Comparison of ENCODE assay signal across 13 mouse cellular contexts in genomic region chr9:101861596-101862471, GRCm38 (mm10). TPM values are rescaled to one million over a fixed set of nuclear protein-coding genes. Genes with fewer than 3 reads are reported as not detected.
A peak's percentile ranks its signal among the peaks of the same experiment; 100 is the strongest.
DNase-seq lines count a peak whose midpoint lies in the region; ATAC-seq lines count a peak whose summit lies in the region.
"Had no signal": no experiment of that assay in that cellular context is flagged by ENCODE, and none has a peak within 500 bp of the region (broad histone marks: within the 10 kb centered on the region; RNA-seq: fewer than 3 reads in every experiment).

Gene 9630041A04Rik, plus strand, starts transcription at chr9:101861841.

- DNase-seq in heart, adult 8-10 months (ENCODE audit: low spot score), result no peak
- peak; percentile 16 for DNase-seq in MN1 (ENCODE audit: low spot score)
- peak; percentile 8 to 16 for DNase-seq in kidney, postnatal 4 days
- DNase-seq in gastrocnemius, postnatal 36 days, result no peak
- DNase-seq in limb, embryonic 10.5 days (ENCODE audit: low spot score), result no peak
- DNase-seq: liver, postnatal 0 days; thymus, postnatal 25 days had no signal

- no peaks in the 10 kb centered on the region for H3K36me3 ChIP-seq in heart, embryonic 15.5 days
- H3K36me3 ChIP-seq in forebrain, embryonic 12.5 days (replicated peaks), result no peaks in the 10 kb centered on the region
- no peaks in the 10 kb centered on the region for H3K36me3 ChIP-seq in limb, embryonic 10.5 days
- H3K36me3 ChIP-seq: heart, embryonic 10.5 days had no signal

- ATAC-seq in heart, embryonic 15.5 days (replicated peaks; ENCODE audit: insufficient number of reproducible peaks, insufficient read depth, low FRiP score, low read depth), result no peak
- 0 out of 2 replicates have a peak, but pooled peaks have one; percentile 39 for ATAC-seq in forebrain, embryonic 12.5 days (ENCODE audit: low FRiP score)
- ATAC-seq in monocyte, adult 5-6 weeks (replicated peaks; ENCODE audit: insufficient number of reproducible peaks, low FRiP score, low TSS enrichment, poor library complexity, severe bottlenecking), result no peak
- ATAC-seq: liver, postnatal 0 days had no signal

- H3K4me1 ChIP-seq in heart, embryonic 15.5 days (replicated peaks), result peaks cover 5% of the 10 kb centered on the region
- H3K4me1 ChIP-seq in forebrain, embryonic 12.5 days, result peaks cover 19% of the 10 kb centered on the region
- H3K4me1 ChIP-seq in limb, embryonic 10.5 days, result no peaks in the 10 kb centered on the region

- no peak within 1 kb of the TSS for H3K27ac ChIP-seq in heart, embryonic 15.5 days
- H3K27ac ChIP-seq in forebrain, embryonic 12.5 days, result peak within 1 kb of the TSS; percentile 21; the same call in 1 of the 2 replicates
- H3K27ac ChIP-seq in limb, embryonic 10.5 days, result no peak within 1 kb of the TSS
- H3K27ac ChIP-seq: heart, embryonic 10.5 days had no signal

- H3K9ac ChIP-seq in heart, embryonic 15.5 days, result no peak within 1 kb of the TSS
- no peak within 1 kb of the TSS for H3K9ac ChIP-seq in forebrain, embryonic 12.5 days
- H3K9ac ChIP-seq: liver, postnatal 0 days had no signal

- no peaks in the 10 kb centered on the region for H3K9me3 ChIP-seq in heart, embryonic 15.5 days (replicated peaks)
- no peaks in the 10 kb centered on the region for H3K9me3 ChIP-seq in forebrain, embryonic 12.5 days
- H3K9me3 ChIP-seq in limb, embryonic 10.5 days (replicated peaks), result no peaks in the 10 kb centered on the region
- H3K9me3 ChIP-seq: heart, embryonic 10.5 days had no signal

- no peak within 1 kb of the TSS for H3K4me3 ChIP-seq in heart, embryonic 15.5 days
- H3K4me3 ChIP-seq in forebrain, embryonic 12.5 days (replicated peaks), result no peak within 1 kb of the TSS
- H3K4me3 ChIP-seq in limb, embryonic 10.5 days, result no peak within 1 kb of the TSS
- H3K4me3 ChIP-seq: erythroblast, embryonic 14.5 days; heart, embryonic 10.5 days had no signal

- WGBS in heart, embryonic 15.5 days, result 67% methylated on average over 15 of the region's 15 CpGs
- 78% methylated on average over 15 of the region's 15 CpGs for WGBS in forebrain, embryonic 12.5 days
- WGBS in limb, embryonic 10.5 days, result 90% methylated on average over 15 of the region's 15 CpGs

- intact Hi-C loops in gastrocnemius, postnatal 36 days (cut with DNase I), result no loop called here

- peak within 1 kb of the TSS; percentile 30 for H3K4me2 ChIP-seq in heart, embryonic 15.5 days
- 0 out of 2 replicates have a peak within 1 kb of the TSS, but pooled peaks have one; percentile 10 for H3K4me2 ChIP-seq in forebrain, embryonic 12.5 days

- no peaks in the 10 kb centered on the region for H3K27me3 ChIP-seq in heart, embryonic 15.5 days
- H3K27me3 ChIP-seq in forebrain, embryonic 12.5 days, result no peaks in the 10 kb centered on the region
- 0 out of 2 replicates have a peak, but pooled peaks cover 4% of the 10 kb centered on the region for H3K27me3 ChIP-seq in limb, embryonic 10.5 days (ENCODE audit: low read depth, poor library complexity, severe bottlenecking)

RNA-seq across cellular contexts. Expression of gene 9630041A04Rik, which starts in this region (rescaled TPM):
- polyA plus RNA-seq in heart, embryonic 15.5 days (2015; fragmentation: Nextera tagmentation; extraction: Ambion mirVana), result not detected in 2 replicates
- not detected for total RNA-seq in heart, adult 8-10 months (2022)
- polyA plus RNA-seq in forebrain, embryonic 12.5 days (2016; fragmentation: Nextera tagmentation; extraction: Ambion mirVana), result 0.20 TPM in 1 of 2 replicates, not detected in the other
- not detected in 3 replicates for total RNA-seq in monocyte, adult 5-6 weeks (2017)
- not detected for total RNA-seq in gastrocnemius, postnatal 36 days (2021)
- not detected in 2 replicates for polyA plus RNA-seq in limb, embryonic 10.5 days (2016; fragmentation: Nextera tagmentation; extraction: Ambion mirVana)
- polyA plus RNA-seq: erythroblast, embryonic 14.5 days; heart, embryonic 10.5 days; liver, postnatal 0 days; neural tube, embryonic 11.5 days had no signal

Comparison
In these comparisons a context has a peak if more than half of its experiments do, and no peak if none do; other contexts are left out.
1. Peak in ATAC-seq, H3K27ac ChIP-seq and H3K4me2 ChIP-seq in forebrain, embryonic 12.5 days; RNA of the gene not detected or under 1 TPM.
2. DNase-seq: peak in MN1 (single experiment) and kidney, postnatal 4 days (2 of 2); none in heart, adult 8-10 months (single experiment), gastrocnemius, postnatal 36 days (0 of 2) and limb, embryonic 10.5 days (single experiment).